Comparison of ENCODE assay signal across 8 mouse cellular contexts in the genomic region with DNA sequence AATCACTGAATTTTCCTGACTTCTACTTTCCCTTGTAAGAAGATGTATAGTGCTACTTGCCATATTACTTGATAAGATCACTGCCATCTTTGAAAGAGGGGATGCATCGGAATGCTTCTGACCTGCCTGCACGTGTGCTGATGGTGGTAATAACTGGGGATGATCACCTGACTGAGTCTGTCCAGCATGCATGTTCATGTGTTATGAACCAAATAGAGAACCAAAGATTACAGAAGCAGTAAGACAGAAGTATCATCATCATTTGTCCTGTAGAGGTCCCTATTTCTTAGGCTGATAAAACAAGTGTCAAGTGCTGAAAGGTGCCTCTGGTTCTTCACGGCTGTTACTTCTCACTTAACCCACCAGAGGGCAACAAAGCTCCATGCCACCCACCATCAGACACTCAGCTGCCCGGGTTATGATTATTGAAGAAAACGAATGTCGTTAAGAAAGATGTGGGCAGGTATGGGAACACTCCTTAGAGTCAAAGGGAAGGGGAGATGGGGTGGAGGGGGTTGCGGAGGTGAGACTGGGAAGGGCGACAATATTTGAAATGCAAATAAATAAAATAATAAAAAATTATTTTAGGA. TPM values are rescaled to one million over a fixed set of nuclear protein-coding genes. Genes with fewer than 3 reads are reported as not detected.
A peak's percentile ranks its signal among the peaks of the same experiment; 100 is the strongest.
DNase-seq lines count a peak whose midpoint lies in the region; ATAC-seq and TF ChIP-seq lines count a peak whose summit lies in the region.

No protein-coding gene starts in this region.

- intact Hi-C loops in gastrocnemius, postnatal 14 days (cut with DNase I; ENCODE audit: low total_unique reads): loop anchor here (1.0 to 5.0 kb wide), 2 partner anchors 295 to 409 kb away; no protein-coding TSS in a partner anchor
- intact Hi-C loops in gastrocnemius, postnatal 36 days (cut with DNase I): loop anchor here (2.0 kb wide), 2 partner anchors 294 to 410 kb away; no protein-coding TSS in a partner anchor

- no peak for ATAC-seq in heart, postnatal 0 days (ENCODE audit: insufficient read depth, low read depth)
- peak; percentile 87 for ATAC-seq in megakaryocyte, adult 5-6 weeks (ENCODE audit: poor library complexity, severe bottlenecking)

- no peaks in the 10 kb centered on the region for H3K9me3 ChIP-seq in heart, postnatal 0 days (replicated peaks; ENCODE audit: control insufficient read depth, low read length)

- peak; percentile 37 for DNase-seq in gastrocnemius, postnatal 14 days
- no peak for DNase-seq in gastrocnemius, postnatal 36 days
- peak; percentile 80 for DNase-seq in R1 (ENCODE audit: low read depth, low spot score)
- peak; percentile 46 to 59 for DNase-seq in cerebellum, postnatal 36 days
- DNase-seq in heart, postnatal 0 days (ENCODE audit: low spot score): peak; percentile 54
- DNase-seq in layer of hippocampus, adult 18-20 months (ENCODE audit: low spot score in 2 of 2): peak; percentile 29 to 76
- DNase-seq in right cerebral cortex, postnatal 25 days: peak; percentile 42

- no peaks in the 10 kb centered on the region for H3K4me1 ChIP-seq in heart, postnatal 0 days (ENCODE audit: control insufficient read depth, insufficient read depth)

- no peak overlapping the region for H3K9ac ChIP-seq in heart, postnatal 0 days (replicated peaks; ENCODE audit: low read depth, low read length)

- H3K4me3 ChIP-seq in heart, postnatal 0 days (ENCODE audit: low read depth, low read length): no peak overlapping the region

- TF ChIP-seq CTCF in heart, postnatal 0 days (IDR thresholded peaks at IDR 0.05; ENCODE audit: low read depth): peak; percentile 93

- no peak for TF ChIP-seq EP300 in heart, postnatal 0 days (IDR thresholded peaks at IDR 0.05; ENCODE audit: low read depth)

- peaks cover 2% of the 10 kb centered on the region for H3K36me3 ChIP-seq in heart, postnatal 0 days (replicated peaks; ENCODE audit: control insufficient read depth, insufficient read depth, low read length)

- no peak overlapping the region for H3K27ac ChIP-seq in heart, postnatal 0 days (ENCODE audit: low read depth)

- no peak overlapping the region for H3K4me2 ChIP-seq in heart, postnatal 0 days (ENCODE audit: low read depth, low read length)

- 38% methylated on average over 8 of the region's 8 CpGs for WGBS in heart, postnatal 0 days

- H3K27me3 ChIP-seq in heart, postnatal 0 days (ENCODE audit: control insufficient read depth, insufficient read depth, low read length): no peaks in the 10 kb centered on the region

RNA-seq across cellular contexts. Expression of a gene that starts 12.7 kb away (rescaled TPM):
- total RNA-seq in gastrocnemius, postnatal 14 days (2021): 1 to 10 TPM; 7.0 to 7.2 TPM
- total RNA-seq in gastrocnemius, postnatal 36 days (2021): 1 to 10 TPM; 5.7 to 7.7 TPM
- total RNA-seq in heart, postnatal 0 days (2014; rRNA removed; ENCODE audit: low replicate concordance): 10.7 and 12.0 TPM in 2 replicates
- polyA plus RNA-seq in heart, postnatal 0 days (2015; fragmentation: Nextera tagmentation; extraction: Ambion mirVana): 10.3 and 10.8 TPM in 2 replicates
- total RNA-seq in layer of hippocampus, adult 18-20 months (2021): 10 to 100 TPM; 30.4 to 32.2 TPM
- total RNA-seq in megakaryocyte, adult 5-6 weeks (2015): 12.2 and 12.8 TPM in 2 replicates
- total RNA-seq in megakaryocyte, adult 5-6 weeks (2017): 10.4 and 11.8 TPM in 2 replicates

Comparison
In these comparisons a context has a peak if more than half of its experiments do, and no peak if none do; other contexts are left out.
1. DNase-seq: peak in gastrocnemius, postnatal 14 days (single experiment), R1 (single experiment), cerebellum, postnatal 36 days (2 of 2), heart, postnatal 0 days (single experiment), layer of hippocampus, adult 18-20 months (2 of 2) and right cerebral cortex, postnatal 25 days (single experiment); none in gastrocnemius, postnatal 36 days (0 of 2).